ENCODE assay signal across 20 mouse cellular contexts in the genomic region with DNA sequence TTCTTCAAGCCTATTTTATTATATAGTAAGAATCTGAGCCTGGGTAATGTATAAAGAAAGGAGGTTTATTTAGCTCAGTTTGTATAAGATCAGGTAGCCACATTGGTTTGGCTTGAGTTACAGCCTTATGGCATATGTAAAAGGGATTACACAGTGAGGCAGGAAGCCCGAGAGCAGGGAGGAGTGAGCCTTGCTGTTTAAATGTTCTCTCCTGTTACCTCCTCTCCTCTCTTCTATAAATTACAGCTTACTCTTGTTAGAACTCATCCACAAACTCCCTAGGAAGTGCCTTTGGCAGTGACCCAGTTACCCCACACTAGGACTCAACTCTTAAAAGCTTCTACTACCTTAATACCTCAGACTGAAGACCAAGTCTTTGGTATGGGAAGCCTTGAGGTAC. TPM values are rescaled to one million over a fixed set of nuclear protein-coding genes. Genes with fewer than 3 reads are reported as not detected.
"Had no signal": no experiment of that assay in that cellular context is flagged by ENCODE, and none has a peak within 500 bp of the region (broad histone marks: within the 10 kb centered on the region; RNA-seq: fewer than 3 reads in every experiment).

No protein-coding gene starts in this region.

- H3K4me3 ChIP-seq: midbrain, embryonic 10.5 days; midbrain, embryonic 12.5 days; myocyte; neural tube, embryonic 13.5 days; neural tube, embryonic 15.5 days had no signal

- H3K27ac ChIP-seq: midbrain, embryonic 10.5 days; midbrain, embryonic 12.5 days; neural tube, embryonic 13.5 days; neural tube, embryonic 15.5 days had no signal

- H3K27me3 ChIP-seq: midbrain, embryonic 12.5 days; neural tube, embryonic 13.5 days; neural tube, embryonic 15.5 days had no signal

- H3K9me3 ChIP-seq: midbrain, embryonic 10.5 days; midbrain, embryonic 12.5 days; neural tube, embryonic 13.5 days; neural tube, embryonic 15.5 days had no signal

- H3K4me2 ChIP-seq: lung, embryonic 14.5 days; midbrain, embryonic 12.5 days; neural tube, embryonic 13.5 days; neural tube, embryonic 15.5 days had no signal

- H3K36me3 ChIP-seq: midbrain, embryonic 10.5 days; midbrain, embryonic 12.5 days; neural tube, embryonic 13.5 days; neural tube, embryonic 15.5 days had no signal

- H3K9ac ChIP-seq: lung, embryonic 14.5 days; midbrain, embryonic 12.5 days; neural tube, embryonic 13.5 days; neural tube, embryonic 15.5 days had no signal

- ATAC-seq: midbrain, embryonic 16.5 days had no signal

- DNase-seq: lung, adult 18-20 months; lung, embryonic 14.5 days; lung, postnatal 10 days; lung, postnatal 4 days; midbrain, embryonic 14.5 days; retina, postnatal 1 day; right cerebral cortex, adult 18-20 months; right cerebral cortex, postnatal 25 days; right cerebral cortex, postnatal 4 days; spleen, adult 18-20 months; thymus, adult 18-20 months; thymus, postnatal 14 days; thymus, postnatal 36 days had no signal

RNA-seq across cellular contexts. Expression of gene P4ha3, which starts 53.7 kb away (rescaled TPM):
- total RNA-seq: megakaryocyte-erythroid progenitor cell, adult 5-6 weeks had no signal

RNA-seq across cellular contexts. Expression of gene Kcne3, which starts 55.4 kb away (rescaled TPM):
- polyA plus RNA-seq: myocyte had no signal
